Mouse (Mus musculus) liver, embryonic 15.5 days (tissue): ENCODE data around the gene Mrc1. TPM values are rescaled to one million over a fixed set of nuclear protein-coding genes. Genes with fewer than 3 reads are reported as not detected.

Source experiments
- ATAC-seq: fragments of 200-750 bp; cut with Nextera tagmentation; 2 replicates; pipeline ENCODE4 v1.8.0; 2017; ENCODE audit warnings: moderate number of reproducible peaks, mild to moderate bottlenecking, moderate library complexity; ENCODE audit not compliant: insufficient read depth
- H3K27ac ChIP-seq: fragments of 300-500 bp; sonication (generic); replicated peaks from 2 replicates; pipeline ENCODE4 v1.5.1; 2015; ENCODE audit warnings: mild to moderate bottlenecking, inconsistent platforms
- H3K27me3 ChIP-seq: fragments of 300-500 bp; sonication (generic); 2 replicates; pipeline ENCODE4 v1.6.1; 2015; ENCODE audit warnings: mild to moderate bottlenecking, inconsistent platforms
- H3K36me3 ChIP-seq: fragments of 300-500 bp; sonication (generic); replicated peaks from 2 replicates; pipeline ENCODE4 v1.6.1; 2015; ENCODE audit warnings: moderate library complexity, mild to moderate bottlenecking, inconsistent platforms
- H3K4me1 ChIP-seq: fragments of 300-500 bp; sonication (generic); replicated peaks from 2 replicates; pipeline ENCODE4 v1.6.1; 2015; ENCODE audit warnings: inconsistent platforms
- H3K4me2 ChIP-seq: fragments of 300-500 bp; sonication (generic); 2 replicates; pipeline ENCODE4 v1.6.1; 2015; ENCODE audit warnings: moderate library complexity, mild to moderate bottlenecking, inconsistent platforms
- H3K4me3 ChIP-seq: fragments of 300-500 bp; sonication (generic); replicated peaks from 2 replicates; pipeline ENCODE4 v1.5.1; 2015; ENCODE audit warnings: mild to moderate bottlenecking, inconsistent platforms
- H3K9ac ChIP-seq: fragments of 300-500 bp; sonication (generic); 2 replicates; pipeline ENCODE4 v1.6.1; 2015; ENCODE audit warnings: moderate library complexity, mild to moderate bottlenecking, inconsistent platforms
- H3K9me3 ChIP-seq: fragments of 300-500 bp; sonication (generic); replicated peaks from 2 replicates; pipeline ENCODE4 v1.6.1; 2016; ENCODE audit warnings: inconsistent platforms
- WGBS: fragments of 180-500 bp; shearing (Covaris S2); methylation state at CpG from one replicate; pipeline ENCODE4 v1.1.7; 2015; ENCODE audit warnings: mixed read lengths; ENCODE audit not compliant: insufficient replicate concordance; 5-methylcytosine and 5-hydroxymethylcytosine counted together
- polyA plus RNA-seq: library from polyadenylated mRNA; unstranded; fragments of >200 nt; fragmentation: Nextera tagmentation; extraction: Ambion mirVana; gene quantifications from 2 replicates; pipeline ENCODE4 v1.2.1, GENCODE M21; 2015

Gene Mrc1
- polyA plus RNA-seq, 1 experiment from 2014 or later = 8.1 TPM

GRCm38 (mm10) chr2:14214764-14215163, 14.4 kb upstream of the Mrc1 start:
- Histone ChIP-seq H3K9ac (no peak overlapping the region), H3K27ac (no peak overlapping the region), H3K4me1 (no peaks in the 10 kb centered on the region), H3K27me3 (no peaks in the 10 kb centered on the region), H3K9me3 (no peaks in the 10 kb centered on the region), H3K36me3 (no peaks in the 10 kb centered on the region), H3K4me3 (no peak overlapping the region), H3K4me2 (no peak overlapping the region)
- ATAC-seq = no peak
- 54% methylated on average over 3 of the region's 3 CpGs for WGBS

DNA sequence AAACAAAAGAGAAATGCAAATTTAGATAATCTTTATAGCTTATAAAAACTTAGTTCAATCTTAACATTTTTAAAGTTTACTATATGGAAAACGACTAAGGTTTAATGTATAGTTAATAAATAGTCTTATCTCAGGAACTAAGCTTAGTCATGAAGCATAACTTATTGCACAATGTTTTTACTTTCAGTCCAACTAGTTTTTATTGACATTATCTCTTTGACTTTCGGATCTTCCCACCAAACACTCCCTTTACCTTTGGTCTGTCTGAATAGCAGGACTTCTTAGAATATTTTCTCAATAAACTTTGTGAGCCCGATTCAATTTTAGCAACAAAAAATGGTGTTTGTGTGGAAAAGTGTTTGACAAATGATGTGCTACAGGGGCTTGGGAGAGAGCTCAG, 12.5 kb upstream of the Mrc1 start:
- H3K27me3 ChIP-seq = no peaks in the 10 kb centered on the region
- H3K4me2 ChIP-seq = no peak overlapping the region
- WGBS = 46% methylated on average over 3 of the region's 3 CpGs
- H3K4me3 ChIP-seq = no peak overlapping the region
- no peak overlapping the region for H3K27ac ChIP-seq
- H3K9me3 ChIP-seq = no peaks in the 10 kb centered on the region
- ATAC-seq = no peak
- H3K9ac ChIP-seq = no peak overlapping the region
- no peaks in the 10 kb centered on the region for H3K36me3 ChIP-seq
- no peaks in the 10 kb centered on the region for H3K4me1 ChIP-seq

DNA sequence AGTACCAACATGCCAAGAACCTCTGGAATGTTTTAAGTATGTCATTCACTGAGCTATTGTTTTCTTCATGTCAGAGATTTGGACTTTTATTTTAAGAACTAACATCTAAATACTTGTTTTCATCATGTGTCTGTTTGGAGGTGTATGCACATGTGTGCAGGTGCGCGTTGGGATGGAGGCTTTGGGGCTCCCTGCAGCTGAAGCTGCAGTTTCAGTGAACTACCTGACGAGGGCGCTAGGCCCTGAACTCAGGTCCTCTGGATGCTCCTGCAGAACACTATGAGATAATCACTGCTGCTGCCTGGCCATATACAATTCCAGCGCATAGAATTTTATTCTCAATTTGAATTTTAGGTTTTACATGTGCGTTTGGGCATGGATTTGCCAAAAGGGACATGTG, 11.1 kb upstream of the Mrc1 start:
- no peaks in the 10 kb centered on the region for H3K4me1 ChIP-seq
- no peak overlapping the region for H3K27ac ChIP-seq
- no peak overlapping the region for H3K9ac ChIP-seq
- H3K9me3 ChIP-seq = no peaks in the 10 kb centered on the region
- H3K36me3 ChIP-seq = no peaks in the 10 kb centered on the region
- 74% methylated on average over 6 of the region's 6 CpGs for WGBS
- H3K4me3 ChIP-seq = no peak overlapping the region
- no peaks in the 10 kb centered on the region for H3K27me3 ChIP-seq
- no peak for ATAC-seq
- H3K4me2 ChIP-seq = no peak overlapping the region

GRCm38 (mm10) chr2:14224387-14224786, 4.8 kb upstream of the Mrc1 start:
- Histone ChIP-seq H3K9me3 (no peaks in the 10 kb centered on the region), H3K36me3 (no peaks in the 10 kb centered on the region), H3K4me3 (no peak overlapping the region), H3K4me1 (no peaks in the 10 kb centered on the region), H3K27me3 (no peaks in the 10 kb centered on the region), H3K9ac (no peak overlapping the region), H3K4me2 (no peak overlapping the region), H3K27ac (no peak overlapping the region)
- ATAC-seq = no peak
- 27% methylated on average over 3 of the region's 4 CpGs for WGBS

DNA sequence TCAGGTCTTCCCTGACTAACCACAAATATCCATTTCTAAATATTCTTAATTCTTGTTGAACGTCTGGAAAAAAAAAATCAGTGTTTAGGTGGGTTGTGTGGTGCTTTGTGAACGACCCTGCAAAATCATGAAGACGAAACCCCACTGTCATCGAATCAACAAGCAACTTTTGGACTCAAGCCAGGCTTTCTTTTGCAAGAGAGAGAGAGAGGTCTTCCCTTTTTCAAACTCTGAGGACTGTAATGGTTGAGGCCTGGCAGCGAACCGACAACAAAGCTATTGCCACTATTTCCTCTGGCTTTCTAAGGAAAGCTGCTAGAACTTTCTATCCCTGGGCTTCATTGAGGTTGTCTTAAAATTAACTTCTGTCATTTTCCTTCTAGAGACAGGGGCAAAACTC, 697 bp upstream of the Mrc1 start:
- Histone ChIP-seq H3K4me2 (no peak overlapping the region), H3K4me3 (no peak overlapping the region), H3K36me3 (no peaks in the 10 kb centered on the region), H3K27me3 (no peaks in the 10 kb centered on the region), H3K9ac (no peak overlapping the region), H3K27ac (no peak overlapping the region), H3K9me3 (no peaks in the 10 kb centered on the region), H3K4me1 (no peaks in the 10 kb centered on the region)
- 35% methylated on average over 6 of the region's 6 CpGs for WGBS
- no peak for ATAC-seq

- no peak overlapping the region for H3K9ac ChIP-seq
These were observed 787 bp downstream of the Mrc1 start for GRCm38 (mm10) chr2:14229979-14230378.

DNA sequence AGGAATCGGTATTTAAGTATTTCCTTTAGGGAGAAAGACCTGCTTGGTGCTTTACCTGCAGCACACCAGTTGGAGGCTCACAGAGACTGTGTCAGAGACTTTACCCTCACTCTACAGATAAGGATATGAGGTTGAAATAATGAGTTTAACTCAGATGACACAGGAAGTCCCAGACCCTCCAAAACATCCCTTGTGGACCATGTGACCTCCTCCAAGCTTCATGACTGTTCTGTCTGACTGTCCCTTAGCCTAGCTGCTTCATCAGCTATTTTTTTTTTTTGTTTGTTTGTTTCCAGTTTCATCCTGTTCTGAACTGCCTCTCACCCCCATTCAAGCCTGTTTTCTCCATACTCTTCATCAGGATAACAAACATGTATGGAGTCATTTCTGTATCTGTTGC, 3.7 kb downstream of the Mrc1 start:
- Histone ChIP-seq H3K4me3 (no peak overlapping the region), H3K4me1 (no peaks in the 10 kb centered on the region), H3K27me3 (no peaks in the 10 kb centered on the region), H3K9me3 (no peaks in the 10 kb centered on the region), H3K36me3 (no peaks in the 10 kb centered on the region), H3K27ac (no peak overlapping the region), H3K9ac (no peak overlapping the region), H3K4me2 (no peak overlapping the region)
- no peak for ATAC-seq
- WGBS = 38% methylated on average over 1 of the region's 1 CpGs

More at GRCm38 (mm10) chr2:14229979-14230378, 787 bp downstream of the Mrc1 start:
- no peak overlapping the region for H3K4me2 ChIP-seq
- no peaks in the 10 kb centered on the region for H3K4me1 ChIP-seq
- ATAC-seq = no peak
- H3K27ac ChIP-seq = no peak overlapping the region
- peak overlapping the region; percentile 11 for H3K4me3 ChIP-seq
- no peaks in the 10 kb centered on the region for H3K27me3 ChIP-seq
- H3K36me3 ChIP-seq = no peaks in the 10 kb centered on the region
- 55% methylated on average over 14 of the region's 14 CpGs for WGBS
- H3K9me3 ChIP-seq = no peaks in the 10 kb centered on the region

GRCm38 (mm10) chr2:14233983-14234382, 4.8 kb downstream of the Mrc1 start:
- no peaks in the 10 kb centered on the region for H3K4me1 ChIP-seq
- no peak overlapping the region for H3K27ac ChIP-seq
- H3K36me3 ChIP-seq = no peaks in the 10 kb centered on the region
- H3K4me3 ChIP-seq = no peak overlapping the region
- ATAC-seq = no peak
- H3K9me3 ChIP-seq = no peaks in the 10 kb centered on the region
- H3K4me2 ChIP-seq = no peak overlapping the region
- H3K9ac ChIP-seq = no peak overlapping the region
- 46% methylated on average over 2 of the region's 2 CpGs for WGBS
- H3K27me3 ChIP-seq = no peaks in the 10 kb centered on the region

GRCm38 (mm10) chr2:14235319-14235718, 6.1 kb downstream of the Mrc1 start:
- H3K4me1 ChIP-seq = no peaks in the 10 kb centered on the region
- no peaks in the 10 kb centered on the region for H3K36me3 ChIP-seq
- 36% methylated on average over 5 of the region's 5 CpGs for WGBS
- H3K27me3 ChIP-seq = no peaks in the 10 kb centered on the region
- no peak for ATAC-seq
- H3K9ac ChIP-seq = no peak overlapping the region
- H3K27ac ChIP-seq = no peak overlapping the region
- H3K9me3 ChIP-seq = no peaks in the 10 kb centered on the region
- no peak overlapping the region for H3K4me2 ChIP-seq
- H3K4me3 ChIP-seq = no peak overlapping the region

GRCm38 (mm10) chr2:14236920-14237319, 7.7 kb downstream of the Mrc1 start:
- H3K4me2 ChIP-seq = no peak overlapping the region
- no peaks in the 10 kb centered on the region for H3K27me3 ChIP-seq
- no peaks in the 10 kb centered on the region for H3K4me1 ChIP-seq
- WGBS = 63% methylated on average over 4 of the region's 4 CpGs
- H3K36me3 ChIP-seq = no peaks in the 10 kb centered on the region
- no peaks in the 10 kb centered on the region for H3K9me3 ChIP-seq
- no peak overlapping the region for H3K27ac ChIP-seq
- no peak overlapping the region for H3K9ac ChIP-seq
- ATAC-seq = no peak
- H3K4me3 ChIP-seq = no peak overlapping the region

GRCm38 (mm10) chr2:14237723-14238122, 8.5 kb downstream of the Mrc1 start:
- no peak overlapping the region for H3K4me3 ChIP-seq
- H3K27me3 ChIP-seq = no peaks in the 10 kb centered on the region
- no peaks in the 10 kb centered on the region for H3K4me1 ChIP-seq
- no peaks in the 10 kb centered on the region for H3K9me3 ChIP-seq
- no peaks in the 10 kb centered on the region for H3K36me3 ChIP-seq
- no peak for ATAC-seq
- no peak overlapping the region for H3K4me2 ChIP-seq
- no peak overlapping the region for H3K27ac ChIP-seq
- no peak overlapping the region for H3K9ac ChIP-seq
- WGBS = 60% methylated on average over 4 of the region's 4 CpGs

GRCm38 (mm10) chr2:14239151-14239550, 10.0 kb downstream of the Mrc1 start:
- 40% methylated on average over 5 of the region's 5 CpGs for WGBS
- Histone ChIP-seq H3K9me3 (no peaks in the 10 kb centered on the region), H3K27ac (no peak overlapping the region), H3K4me3 (no peak overlapping the region), H3K9ac (no peak overlapping the region), H3K27me3 (no peaks in the 10 kb centered on the region), H3K4me1 (no peaks in the 10 kb centered on the region), H3K36me3 (no peaks in the 10 kb centered on the region), H3K4me2 (no peak overlapping the region)
- no peak for ATAC-seq
